Mouse (Mus musculus) adrenal gland, postnatal 0 days (tissue): ENCODE measurements around the gene Gm45233. TPM values are rescaled to one million over a fixed set of nuclear protein-coding genes. Genes with fewer than 3 reads are reported as not detected.

ENCODE experiments used
- microRNA-seq: library from miRNA; unstranded; fragments of <30 nt; microRNA quantifications from one replicate; pipeline ENCODE4, GENCODE M21; 2016; ENCODE audit warnings: borderline replicate concordance; ENCODE audit not compliant: insufficient number of aligned reads
- polyA plus RNA-seq: library from polyadenylated mRNA; unstranded; fragments of >200 nt; fragmentation: Nextera tagmentation; extraction: Ambion mirVana; gene quantifications from 2 replicates; pipeline ENCODE4 v1.2.1, GENCODE M21; 2015

The Gm45233 gene
- 0.18 and 0.69 TPM in 2 replicates for polyA plus RNA-seq

DNA sequence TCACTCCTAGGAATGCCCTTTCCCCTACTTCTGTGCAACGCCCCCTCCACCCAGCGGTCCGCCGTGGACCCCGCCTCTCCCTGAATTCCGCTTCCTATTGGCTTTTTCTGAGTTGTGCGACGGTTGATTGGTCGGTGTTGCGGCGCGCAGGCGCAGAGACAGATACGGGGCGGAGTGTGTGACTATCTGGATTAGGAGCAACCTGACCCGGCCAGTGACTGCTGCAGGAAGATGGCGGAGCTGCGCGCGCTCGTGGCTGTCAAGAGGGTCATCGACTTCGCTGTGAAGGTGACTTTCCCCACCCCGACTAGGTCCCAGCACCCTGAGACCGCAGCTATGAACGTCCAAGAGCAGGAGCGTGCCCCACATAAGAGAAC, at the start of gene Gm45233, which contains the start of gene Etfb:
Gm45233 (plus strand) TSS at position 212 of the 377 bp plus-strand sequence.
Etfb (plus strand) TSS at position 167 of the 377 bp plus-strand sequence.

DNA sequence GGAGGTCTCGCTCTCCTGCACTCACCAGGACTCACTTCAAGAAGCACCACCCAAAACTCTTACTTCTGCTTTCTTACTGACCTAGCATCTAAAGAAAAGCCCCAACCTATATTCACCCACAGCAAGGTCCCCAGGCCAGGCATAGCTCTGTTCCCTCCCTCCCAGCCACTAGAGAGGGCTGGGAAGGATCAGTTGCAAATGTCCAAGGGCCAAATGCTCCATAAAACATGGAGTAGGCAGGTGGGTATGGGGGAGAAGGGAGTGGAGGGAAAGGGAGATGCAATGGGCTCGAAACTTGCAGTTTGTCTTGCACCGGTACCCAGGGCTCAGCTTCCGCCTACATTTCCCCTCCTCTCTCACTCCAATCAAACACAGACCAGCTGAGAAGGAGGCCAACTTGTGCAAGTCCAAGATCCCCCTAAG, 35.8 kb upstream of the Gm45233 start, which contains the start of gene Siglecg:
Siglecg (plus strand) TSS at position 74 of the 423 bp plus-strand sequence.

DNA sequence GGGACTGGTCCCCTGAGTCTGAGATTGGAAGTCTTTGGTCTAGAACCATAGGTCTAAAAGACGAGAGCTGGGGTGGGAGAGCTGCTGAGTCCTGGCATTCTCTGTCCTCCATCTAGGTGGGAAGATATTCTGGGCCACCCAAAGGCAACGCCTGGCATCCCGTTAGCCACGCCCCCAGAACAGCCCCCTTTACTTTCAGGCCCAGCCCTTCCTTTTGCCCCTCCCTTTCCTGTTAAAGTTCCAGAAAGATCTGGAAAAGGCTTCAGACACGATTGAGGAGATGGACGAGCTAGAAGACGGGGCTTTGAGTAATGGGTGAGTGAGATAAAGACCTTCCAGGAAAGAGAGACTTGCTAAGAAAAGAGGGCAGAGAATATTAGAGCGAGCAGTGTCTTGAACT, 16.5 kb upstream of the Gm45233 start, which contains the start of gene Lim2:
Lim2 (plus strand) TSS at position 265 of the 400 bp plus-strand sequence.

DNA sequence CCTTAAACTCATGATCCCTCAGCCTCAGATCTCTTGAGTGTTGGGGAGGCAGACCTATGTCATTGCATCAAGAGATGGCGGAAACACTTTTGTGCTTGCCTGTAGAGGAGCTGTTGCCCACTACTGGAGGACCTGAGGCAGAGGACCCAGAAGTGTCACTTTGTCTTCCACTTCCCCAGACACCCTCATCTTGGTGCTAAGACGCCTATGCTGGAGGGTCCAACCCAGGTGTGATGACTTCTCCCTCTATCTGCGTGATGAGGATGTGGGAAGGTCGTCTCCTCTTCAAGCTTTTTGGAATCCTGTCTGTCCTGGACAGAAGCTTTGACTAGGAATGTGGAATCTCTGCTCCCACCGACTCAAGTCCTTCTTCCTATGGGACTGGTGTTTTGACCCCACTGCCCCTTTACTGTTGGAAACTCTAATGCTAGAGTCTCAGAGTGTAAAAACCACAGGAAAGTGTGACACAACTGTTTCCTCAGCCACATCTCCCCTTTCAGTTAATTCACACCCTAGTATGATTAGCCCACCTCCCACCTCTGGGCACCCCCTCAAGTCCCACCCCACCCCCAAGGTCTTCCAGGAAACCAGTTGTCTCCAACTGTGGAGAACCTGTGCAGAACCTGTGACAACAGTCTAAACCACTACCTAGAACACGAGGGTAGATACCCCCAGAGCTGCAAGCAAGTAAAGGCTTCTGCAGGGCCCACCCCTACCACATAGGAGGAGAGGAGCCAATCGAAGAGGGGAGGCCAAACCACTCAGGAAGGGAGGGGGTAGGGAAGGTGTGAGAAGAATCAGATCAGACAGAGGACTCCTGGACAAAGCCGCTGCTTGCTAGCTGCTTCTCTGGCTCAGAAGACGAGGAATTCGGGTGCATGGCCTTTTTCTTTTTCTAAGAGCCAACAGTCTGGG, 7.3 kb upstream of the Gm45233 start, which contains the start of gene Nkg7:
Nkg7 (plus strand) TSS at position 733 of the 915 bp plus-strand sequence.

DNA sequence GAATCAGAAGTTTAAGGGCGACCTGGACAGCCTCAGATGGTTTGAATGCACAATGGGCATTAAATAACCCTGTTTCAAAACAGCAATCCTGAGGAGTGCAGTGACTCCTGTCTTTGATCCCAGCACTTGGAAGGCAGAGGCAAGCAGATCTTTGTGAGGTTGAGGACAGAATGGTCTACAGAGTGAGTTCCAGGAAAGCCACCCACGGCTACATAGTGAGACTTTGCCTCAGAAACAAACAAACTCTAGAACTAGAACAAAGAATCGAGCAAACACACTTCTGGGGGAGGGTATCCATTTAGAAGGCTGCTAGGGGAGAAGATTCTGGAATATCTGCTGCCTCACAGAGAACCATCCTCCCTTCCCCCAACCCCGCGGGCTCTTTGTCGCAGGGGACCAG, 3.4 kb upstream of the Gm45233 start, which contains the start of gene Cldnd2:
Cldnd2 (plus strand) TSS at position 301 of the 400 bp plus-strand sequence.

DNA sequence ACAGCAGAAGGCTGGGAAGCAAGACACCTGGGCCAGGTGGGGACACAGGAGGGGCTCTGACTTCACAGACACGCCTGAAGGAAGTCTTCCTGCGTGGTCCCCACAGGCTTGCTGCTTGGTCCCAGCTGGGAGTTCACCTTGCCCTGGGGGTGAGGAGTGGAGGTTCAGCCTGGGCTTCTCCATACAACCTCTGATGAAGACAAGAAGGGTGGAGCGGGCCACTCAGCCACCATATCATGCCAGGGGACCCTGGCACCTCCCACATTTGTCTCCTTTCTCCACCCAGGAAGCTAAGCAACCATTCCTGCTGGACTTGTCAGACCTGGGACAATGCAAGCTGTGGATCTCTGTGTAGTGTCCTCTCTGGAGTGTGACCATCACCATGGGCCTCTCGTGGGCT, 18.9 kb downstream of the Gm45233 start, which contains the start of gene Vsig10l:
Vsig10l (plus strand) TSS at position 301 of the 400 bp plus-strand sequence.

DNA sequence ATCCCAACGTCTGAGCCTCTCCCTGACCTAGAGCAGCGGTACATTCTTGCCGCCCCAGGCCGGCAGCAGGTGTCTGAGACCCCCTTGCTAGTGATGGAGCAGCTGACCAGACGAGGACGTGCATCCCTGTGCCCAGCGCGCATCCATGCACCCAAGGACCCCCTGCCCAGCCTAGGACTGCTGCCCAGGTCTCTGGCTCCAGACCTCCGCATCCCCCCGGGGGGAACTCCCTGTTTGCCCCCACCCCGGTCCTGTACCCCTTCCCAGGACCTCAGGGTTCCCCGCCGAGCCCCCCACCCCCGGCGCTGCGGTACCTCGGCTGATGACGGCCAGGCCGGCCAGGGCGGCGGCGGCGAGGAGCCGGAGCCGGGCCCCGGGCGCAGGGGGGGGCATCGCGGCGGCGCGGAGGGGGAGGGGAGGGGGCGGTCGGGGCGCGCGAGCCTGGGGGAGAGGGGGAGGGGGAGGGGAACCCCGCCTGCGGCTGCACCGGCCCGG, 45.8 kb downstream of the Gm45233 start, which contains the start of gene Iglon5:
Iglon5 (minus strand) TSS at position 445 of the 495 bp plus-strand sequence.

Small RNA genes within 50 kb of the gene (microRNA-seq; reads per million reads assigned to microRNA genes)
- gene Mir7051, result not detected

Other genes with a start within 250 kb of the Gm45233 start
- gene Zfp715, start 130.8 kb upstream of the Gm45233 start, polyA plus RNA-seq, result 13.5 and 13.8 TPM in 2 replicates
- 0.08 and 0.28 TPM in 2 replicates for gene Siglecf, start 92.8 kb upstream of the Gm45233 start, polyA plus RNA-seq
- gene Siglecg, start 35.9 kb upstream of the Gm45233 start, polyA plus RNA-seq, result 0.19 and 0.59 TPM in 2 replicates
- not detected in 2 replicates for gene Lim2, start 16.5 kb upstream of the Gm45233 start, polyA plus RNA-seq
- 0.95 and 2.4 TPM in 2 replicates for gene Nkg7, start 7.1 kb upstream of the Gm45233 start, polyA plus RNA-seq
- gene Cldnd2, start 3.3 kb upstream of the Gm45233 start, polyA plus RNA-seq, result not detected in 2 replicates
- gene Etfb, start within 50 bp of the Gm45233 start, polyA plus RNA-seq, result 379 and 383 TPM in 2 replicates
- gene Vsig10l, start 19.0 kb downstream of the Gm45233 start, polyA plus RNA-seq, result 5.1 and 6.0 TPM in 2 replicates
- 0.26 and 0.65 TPM in 2 replicates for gene Iglon5, start 45.9 kb downstream of the Gm45233 start, polyA plus RNA-seq
- not detected in 2 replicates for gene 4931406B18Rik, start 61.8 kb downstream of the Gm45233 start, polyA plus RNA-seq
- gene Cd33, start 100.3 kb downstream of the Gm45233 start, polyA plus RNA-seq, result 1.3 and 2.0 TPM in 2 replicates
- 1.6 and 2.8 TPM in 2 replicates for gene Zfp658, start 118.1 kb downstream of the Gm45233 start, polyA plus RNA-seq
- 7.7 and 9.8 TPM in 2 replicates for gene Zfp719, start 135.5 kb downstream of the Gm45233 start, polyA plus RNA-seq
- gene Zfp819, start 163.0 kb downstream of the Gm45233 start, polyA plus RNA-seq, result not detected in 2 replicates
- gene Ceacam18, start 190.6 kb downstream of the Gm45233 start, polyA plus RNA-seq, result 0.28 TPM in 1 of 2 replicates, not detected in the other
- 1.3 and 1.4 TPM in 2 replicates for gene Siglece, start 216.0 kb downstream of the Gm45233 start, polyA plus RNA-seq
- gene Ctu1, start 227.9 kb downstream of the Gm45233 start, polyA plus RNA-seq, result 6.4 and 8.3 TPM in 2 replicates
- gene Klk14, start 246.3 kb downstream of the Gm45233 start, polyA plus RNA-seq, result not detected in 2 replicates